Mouse (Mus musculus) embryo, embryonic 10.5 days (tissue): ENCODE measurements around the gene Wdr49.

Experiments used
- DNase-seq: peaks from one replicate; pipeline ENCODE4 v3.0.0-alpha.2; 2015; ENCODE audit warnings: low spot score

Wdr49 gene

DNA sequence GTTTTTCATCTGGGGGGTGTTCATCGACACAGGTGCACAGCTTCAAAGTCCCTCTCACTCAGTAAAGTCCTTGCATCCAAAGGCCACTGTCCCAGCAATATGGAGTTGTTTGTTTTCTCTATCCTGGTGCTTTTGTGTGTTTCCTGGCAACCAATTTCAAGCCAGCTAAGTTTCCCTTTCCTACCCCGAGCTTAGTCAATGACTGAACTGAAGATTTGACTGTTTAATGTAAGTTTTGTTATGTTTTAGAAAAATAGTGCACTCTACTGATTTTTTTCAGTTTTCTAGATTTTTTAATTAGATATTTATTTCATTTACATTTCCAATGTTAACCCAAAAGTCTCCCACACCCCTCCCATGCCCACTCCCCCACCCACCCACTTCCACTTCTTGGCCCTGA is at the start of gene Wdr49:
Gene Wdr49 (minus strand): TSS at position 101 of the 400 bp plus-strand sequence.
- DNase-seq = no peak

DNA sequence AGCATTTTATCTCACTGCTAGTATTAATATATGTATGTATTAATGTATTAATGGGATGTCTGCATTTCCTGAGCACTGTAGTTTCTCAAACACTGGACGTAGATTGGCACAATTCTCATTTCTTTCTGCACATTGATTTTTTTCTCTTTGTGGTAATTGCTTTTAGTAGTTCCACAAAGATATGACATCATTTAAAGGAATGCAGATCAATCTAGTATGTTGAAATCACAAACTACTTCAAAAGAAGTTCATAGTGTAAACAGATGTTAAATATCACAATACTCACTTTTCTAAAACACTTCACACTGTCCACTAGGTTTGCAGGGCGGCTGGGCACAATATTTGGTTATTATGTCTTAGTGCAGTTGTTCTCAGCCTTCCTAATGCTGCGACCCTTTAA is 49.1 kb upstream of the Wdr49 start:
- no peak for DNase-seq

DNA sequence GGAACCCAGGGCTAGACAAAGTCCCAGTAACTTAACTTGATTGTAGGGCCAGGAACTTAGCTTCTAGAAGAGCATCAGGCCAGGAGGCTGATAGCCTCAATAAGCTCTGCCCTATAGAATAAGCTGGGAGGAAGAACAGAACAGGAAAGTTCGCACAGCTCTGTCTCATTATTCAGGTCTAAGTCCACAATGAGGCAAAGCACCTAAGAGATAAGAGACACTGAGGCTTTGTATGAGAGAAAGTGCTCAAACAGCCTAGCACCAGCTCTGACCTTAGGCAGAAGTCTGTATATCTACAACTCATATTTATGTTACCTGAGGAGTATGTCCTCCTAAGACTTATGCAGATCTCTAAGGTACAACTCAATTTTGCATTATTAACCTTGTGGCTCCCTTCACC is 40.6 kb upstream of the Wdr49 start:
- DNase-seq = no peak

DNA sequence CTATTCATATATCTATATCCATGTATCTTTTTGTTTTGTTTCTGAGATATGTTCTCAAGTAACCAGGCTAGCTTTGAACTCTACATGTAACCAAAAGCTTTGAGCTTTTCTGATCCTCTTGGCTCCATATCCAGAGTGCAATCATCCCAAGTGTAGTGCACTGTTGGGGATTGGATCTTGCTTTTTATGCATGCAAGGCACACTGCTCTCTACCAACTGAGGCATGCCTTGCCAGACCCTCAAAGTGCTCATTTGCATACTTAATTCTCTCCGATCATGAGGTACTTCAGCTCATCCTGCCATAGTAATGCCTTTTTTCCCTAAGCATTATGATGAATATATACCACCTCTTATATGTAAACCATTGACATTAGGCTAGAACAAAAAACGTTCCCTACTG is 39.4 kb upstream of the Wdr49 start:
- DNase-seq = no peak

DNA sequence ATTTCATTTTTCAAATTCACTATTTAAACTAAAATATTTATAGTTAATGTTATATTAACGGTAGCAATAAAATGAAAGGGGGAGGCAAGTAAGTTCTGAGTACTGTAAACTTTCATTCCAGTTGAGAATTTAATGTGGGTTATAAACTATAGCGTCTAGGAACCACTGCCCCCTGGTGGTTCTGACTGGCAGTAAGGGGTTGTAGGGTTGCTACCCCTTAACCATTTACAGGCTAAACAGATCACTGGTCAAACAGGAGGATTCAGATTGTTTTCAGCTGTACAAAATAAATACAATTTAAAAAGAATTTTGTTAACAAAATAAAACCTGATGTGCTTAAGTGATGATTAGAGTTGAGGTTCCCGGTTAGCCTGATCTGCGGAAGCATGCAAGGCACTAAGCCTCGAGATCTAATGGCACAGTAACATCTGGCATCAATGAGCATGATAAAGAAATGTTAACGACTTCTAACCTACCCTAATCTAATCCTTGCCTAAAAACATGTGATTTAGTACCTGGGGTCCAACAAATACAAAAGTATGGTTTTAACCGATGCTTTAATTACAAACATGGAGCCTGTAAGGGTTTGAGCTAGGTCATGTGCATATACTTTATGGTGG is 35.8 kb upstream of the Wdr49 start:
- DNase-seq = peak; percentile 66

DNA sequence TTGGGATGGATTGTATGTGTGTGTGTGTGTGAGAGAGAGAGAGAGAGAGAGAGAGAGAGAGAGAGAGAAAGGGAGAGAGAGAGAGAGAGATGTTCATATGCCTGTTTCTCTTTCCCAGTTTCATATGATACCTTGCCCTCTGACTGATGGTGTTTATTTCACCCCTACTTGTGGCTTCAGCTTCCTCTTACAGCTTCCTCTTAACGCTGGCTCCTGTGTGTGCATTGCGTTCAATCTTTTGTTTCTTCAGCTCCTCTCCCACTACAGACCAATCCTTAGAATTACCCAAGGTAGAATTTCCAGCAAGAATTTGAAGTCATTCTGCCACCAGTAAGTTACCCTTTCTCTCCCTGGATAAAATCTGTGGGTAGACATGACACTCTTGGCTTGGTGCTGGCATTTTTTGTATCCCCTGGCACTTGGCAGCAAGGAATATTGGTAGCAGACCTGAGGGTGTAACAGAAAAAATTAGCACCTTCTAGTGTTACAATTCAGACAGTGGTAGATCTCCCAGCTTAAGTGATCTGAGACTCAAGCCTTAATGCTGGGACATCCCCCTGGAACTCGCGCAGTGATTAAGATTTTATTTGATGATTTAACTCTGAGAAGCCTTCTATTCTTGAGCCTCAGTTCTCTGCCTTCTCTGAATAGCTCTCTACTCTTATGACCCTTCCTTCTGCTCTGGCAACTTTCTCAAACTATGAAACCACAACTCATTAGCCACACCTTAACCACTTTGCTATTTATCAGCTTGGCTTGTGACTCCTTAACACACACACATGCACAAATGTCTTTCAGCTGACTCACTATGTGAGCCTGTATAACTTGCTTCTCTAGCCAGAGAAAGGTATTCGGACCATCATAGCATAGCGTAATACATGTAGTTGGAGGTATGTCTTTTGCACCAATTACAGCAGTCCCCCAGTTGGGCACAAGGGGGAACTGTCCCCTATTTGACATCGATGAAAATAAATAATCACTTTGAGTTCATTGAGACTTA is 17.3 kb upstream of the Wdr49 start:
- no peak for DNase-seq

DNA sequence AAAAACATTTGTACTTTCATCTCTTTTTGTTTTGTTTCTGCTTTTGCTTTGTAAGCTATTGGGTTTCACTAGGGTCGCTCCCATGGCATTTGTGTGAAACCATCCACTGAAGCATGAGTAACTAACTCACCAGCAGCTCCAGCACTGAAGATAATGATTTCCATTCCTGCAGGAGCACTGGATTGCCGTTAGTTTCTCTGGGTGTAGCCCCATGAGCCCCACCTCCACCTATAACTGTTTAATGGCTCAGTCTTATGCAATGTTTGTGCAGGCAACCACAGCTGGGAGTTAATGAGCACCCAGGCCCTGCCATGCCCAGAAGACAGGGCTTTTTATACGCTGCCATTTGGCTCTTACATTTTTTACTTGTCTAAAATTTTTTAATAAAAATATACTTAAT is 11.0 kb upstream of the Wdr49 start:
- DNase-seq = no peak

DNA sequence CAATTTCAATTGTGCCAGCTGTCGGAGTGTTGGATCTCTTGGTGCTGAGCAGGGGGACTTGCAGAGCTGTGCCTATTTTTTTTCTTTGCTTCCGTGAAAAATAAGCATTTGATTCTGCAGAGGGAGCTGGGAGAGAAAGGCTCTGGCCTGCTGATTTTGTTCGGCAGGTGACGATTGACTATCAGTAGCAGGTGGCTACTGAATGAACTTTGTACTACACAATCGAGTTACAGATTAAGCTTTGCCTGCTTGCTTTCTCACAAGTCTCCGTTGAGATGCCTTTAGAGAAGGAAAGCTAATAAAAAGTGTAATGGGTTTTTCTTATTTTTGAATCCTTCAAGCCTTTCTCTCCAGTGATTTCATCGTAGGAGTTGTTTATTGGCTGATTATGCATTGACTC is 6.8 kb downstream of the Wdr49 start:
- no peak for DNase-seq

DNA sequence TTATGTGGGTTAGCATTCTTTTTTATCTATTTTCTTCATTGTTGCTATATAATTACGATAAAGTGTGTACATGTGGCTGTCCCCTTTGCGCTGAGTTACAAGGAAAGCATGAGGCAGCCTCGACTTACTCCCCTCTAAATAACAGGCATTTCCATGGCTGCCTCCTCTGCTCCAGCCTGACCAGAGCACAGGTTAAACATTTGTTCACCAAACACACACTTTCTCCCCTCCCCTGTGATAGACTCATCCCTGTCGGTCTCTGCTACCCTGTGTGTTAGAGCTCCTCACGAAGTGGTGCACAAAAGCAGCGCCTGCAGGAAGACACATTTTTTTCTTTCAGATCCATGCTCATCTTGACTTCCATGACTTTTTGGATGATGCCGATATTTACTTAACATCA is 7.3 kb downstream of the Wdr49 start:
- DNase-seq = no peak

DNA sequence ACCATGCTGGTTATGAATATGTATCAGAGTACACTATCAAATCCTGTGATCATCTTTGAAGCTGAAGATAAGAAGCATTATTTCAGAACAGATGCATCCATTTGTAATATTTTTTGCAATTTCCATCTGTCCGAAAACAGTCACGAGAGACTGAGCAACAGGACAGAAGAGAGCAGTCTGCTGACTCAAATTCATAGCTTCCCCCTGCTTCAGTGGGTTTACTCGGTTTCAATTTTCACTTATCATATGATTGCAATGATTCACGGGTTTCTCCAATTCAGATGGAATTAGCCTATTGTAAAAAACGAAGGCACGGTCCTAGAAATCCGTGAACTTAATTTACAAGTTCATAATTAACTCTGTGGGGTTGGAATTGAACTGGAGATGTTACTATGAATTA is 13.8 kb downstream of the Wdr49 start:
- DNase-seq = no peak

DNA sequence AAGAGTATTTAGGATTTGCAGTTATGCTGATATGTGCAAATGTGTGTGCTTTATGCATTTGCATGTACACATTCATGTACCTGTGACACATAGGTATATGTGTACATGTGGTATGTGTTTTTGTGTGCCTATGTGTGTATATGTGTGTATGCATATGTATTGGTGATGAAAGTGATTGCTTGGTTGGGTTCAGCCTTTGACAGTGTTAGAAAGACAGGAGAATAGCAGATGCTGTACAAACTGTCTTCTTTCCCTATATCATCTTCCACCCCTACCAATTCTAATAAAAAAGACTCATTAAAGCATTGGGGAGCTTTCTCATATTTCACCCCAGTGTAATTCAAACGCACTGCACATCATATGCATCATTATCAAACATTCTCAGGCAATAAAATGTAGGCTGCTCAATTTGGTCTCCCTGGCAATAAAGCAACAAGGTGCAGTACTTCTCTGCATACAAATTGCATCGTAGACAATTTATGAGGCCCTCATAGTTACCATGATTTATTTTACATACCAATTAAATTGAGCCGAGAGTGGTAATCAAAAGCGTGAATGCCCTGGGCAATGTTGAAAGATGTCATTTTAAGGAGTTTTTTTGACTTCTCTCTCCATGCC is 51.3 kb downstream of the Wdr49 start:
- DNase-seq = no peak

DNA sequence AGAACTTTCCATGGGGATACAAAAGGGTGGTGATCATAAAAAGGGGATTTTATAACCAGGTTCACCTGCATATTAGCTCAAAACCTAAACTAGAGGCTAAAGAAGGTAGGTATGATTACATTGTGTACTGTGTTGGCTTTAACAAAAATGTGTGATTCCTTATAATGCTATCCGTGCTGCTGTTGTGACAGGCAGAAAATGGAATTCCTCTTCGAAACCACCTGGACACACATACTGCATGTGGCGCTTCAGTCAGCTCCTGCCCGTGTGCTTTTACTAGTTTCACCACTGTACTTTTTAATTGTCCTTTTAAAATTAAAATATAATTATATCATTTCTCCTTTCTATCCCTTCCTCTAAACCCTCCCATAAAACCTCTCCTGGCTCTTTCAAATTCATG is 86.0 kb downstream of the Wdr49 start:
- no peak for DNase-seq

DNA sequence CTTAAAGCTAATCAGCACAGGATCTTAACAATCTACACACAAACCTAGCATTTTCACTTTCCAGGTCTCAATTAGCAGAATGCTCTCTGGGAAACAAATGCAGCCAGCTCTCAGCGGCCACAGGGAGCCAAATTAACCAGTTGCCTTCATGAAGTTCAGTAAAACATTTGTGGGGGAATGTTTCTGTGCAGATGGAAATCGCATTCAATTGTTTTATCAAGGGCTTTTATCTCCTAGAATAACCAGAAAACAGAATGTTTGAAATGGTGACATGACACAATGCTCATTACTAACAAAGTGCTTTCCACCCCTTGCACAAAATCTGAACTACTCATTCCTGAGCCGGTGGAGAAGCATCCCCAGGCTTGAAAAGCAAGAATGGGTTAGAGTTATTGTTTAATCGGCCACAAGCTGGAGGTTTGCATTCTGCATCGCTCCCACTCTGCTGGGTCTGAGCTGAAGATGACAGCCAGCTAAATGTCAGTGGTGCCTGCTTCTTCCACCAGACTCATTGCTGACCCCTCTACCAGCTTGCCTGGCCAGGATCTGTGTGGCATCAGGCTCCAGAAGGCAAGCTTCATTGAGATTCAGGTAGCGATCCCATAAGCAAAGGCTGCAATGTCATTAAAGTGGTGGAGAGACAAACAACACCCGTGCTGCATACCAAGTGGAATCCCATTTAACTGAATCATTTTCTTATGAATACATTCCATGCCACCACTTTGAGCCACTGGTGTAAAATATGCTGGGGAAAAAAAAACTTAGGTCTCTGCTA is 86.6 kb downstream of the Wdr49 start:
- no peak for DNase-seq

DNA sequence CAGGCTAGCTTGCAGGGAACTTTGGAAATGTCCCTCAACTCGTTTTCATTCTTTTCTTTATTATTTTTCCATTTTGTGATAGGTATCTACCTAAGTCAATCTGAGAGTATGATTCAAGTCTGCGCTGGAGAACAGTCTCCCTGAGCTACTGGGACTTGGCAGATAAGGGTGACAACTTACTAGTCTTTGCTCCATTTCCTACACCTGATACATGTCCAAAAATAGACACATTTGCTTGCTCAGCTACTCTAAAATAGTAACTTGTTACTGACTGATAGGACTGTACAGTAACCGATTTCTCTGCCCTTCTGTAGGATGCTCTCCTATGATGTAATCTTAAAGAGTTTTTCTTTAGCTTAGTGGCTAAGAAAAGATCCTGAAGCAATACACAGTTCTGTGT is 87.5 kb downstream of the Wdr49 start:
- no peak for DNase-seq

DNA sequence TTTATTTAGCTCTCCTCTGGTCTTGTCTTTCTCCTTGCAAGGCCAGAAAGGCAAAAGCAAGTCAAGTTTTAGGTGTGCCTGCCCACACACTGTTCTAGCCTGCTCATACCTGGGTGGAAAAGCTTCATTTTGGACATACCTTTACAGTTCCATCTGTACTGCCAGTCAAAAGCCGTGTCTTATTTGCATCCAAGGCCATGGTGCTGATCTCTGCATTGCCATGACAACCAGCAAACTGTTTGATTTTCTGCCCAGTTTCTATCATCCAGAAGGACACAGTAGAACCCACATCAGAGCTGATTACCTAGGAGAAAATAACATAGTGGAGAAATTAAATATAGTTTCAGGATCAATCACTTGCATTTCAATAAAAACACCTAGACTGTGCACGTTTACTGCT is 100.2 kb downstream of the Wdr49 start:
- DNase-seq = no peak

DNA sequence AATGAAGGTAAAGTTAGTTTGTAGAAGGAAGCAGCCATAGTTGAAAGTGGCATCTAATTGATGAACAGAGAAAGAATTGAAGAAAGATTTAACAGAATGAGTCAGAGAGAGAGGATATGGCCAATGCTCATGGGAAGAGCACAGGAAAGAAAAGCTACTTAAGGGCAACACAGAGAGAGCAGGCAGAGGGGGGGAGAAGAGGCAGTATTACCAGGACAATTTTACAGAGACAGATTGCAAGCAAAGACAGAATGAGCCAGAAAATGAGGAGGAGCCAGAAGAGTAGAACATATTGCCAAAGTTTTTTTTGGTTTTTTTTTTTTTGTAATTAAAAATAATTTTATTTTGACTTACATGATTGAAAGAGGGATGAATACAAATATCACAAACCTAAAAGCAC is 128.0 kb downstream of the Wdr49 start:
- no peak for DNase-seq

DNA sequence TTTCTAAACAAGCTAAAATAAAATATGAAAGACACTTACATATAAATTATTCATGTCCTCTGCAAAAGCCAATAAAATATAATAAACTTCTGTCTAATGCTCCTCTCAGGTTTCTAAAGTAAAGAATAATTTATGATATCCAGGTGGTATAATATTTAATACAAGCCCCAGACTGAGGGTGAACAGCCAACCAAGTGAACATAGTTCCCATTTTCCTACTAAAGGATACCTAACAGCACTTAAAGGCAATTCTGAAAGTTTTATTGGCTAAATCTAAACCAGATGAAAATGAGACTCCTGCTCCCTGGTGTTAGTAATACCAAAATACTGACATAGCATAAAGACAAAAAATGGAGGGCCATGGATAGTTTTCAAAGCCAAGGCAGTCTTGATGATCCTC is 144.8 kb downstream of the Wdr49 start:
- no peak for DNase-seq

DNA sequence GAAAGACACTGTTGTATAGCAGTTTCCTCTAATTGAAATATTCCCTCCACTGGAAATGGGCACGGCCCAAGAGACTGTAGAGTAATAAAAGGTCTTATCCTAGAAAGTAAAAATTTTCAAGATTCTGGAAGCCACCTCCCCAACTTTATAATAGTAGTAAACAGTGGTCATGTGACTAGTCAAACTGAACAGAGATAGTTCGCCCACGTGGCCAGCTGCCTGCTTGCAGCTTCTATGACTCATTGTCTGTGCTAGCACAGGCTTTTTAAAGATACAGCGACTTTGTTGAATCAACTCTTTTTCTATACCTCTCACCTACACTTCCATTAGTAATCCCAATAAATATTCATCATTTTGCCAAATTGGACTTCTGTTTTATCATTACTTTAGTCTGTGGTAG is 161.0 kb downstream of the Wdr49 start:
- DNase-seq = no peak

DNA sequence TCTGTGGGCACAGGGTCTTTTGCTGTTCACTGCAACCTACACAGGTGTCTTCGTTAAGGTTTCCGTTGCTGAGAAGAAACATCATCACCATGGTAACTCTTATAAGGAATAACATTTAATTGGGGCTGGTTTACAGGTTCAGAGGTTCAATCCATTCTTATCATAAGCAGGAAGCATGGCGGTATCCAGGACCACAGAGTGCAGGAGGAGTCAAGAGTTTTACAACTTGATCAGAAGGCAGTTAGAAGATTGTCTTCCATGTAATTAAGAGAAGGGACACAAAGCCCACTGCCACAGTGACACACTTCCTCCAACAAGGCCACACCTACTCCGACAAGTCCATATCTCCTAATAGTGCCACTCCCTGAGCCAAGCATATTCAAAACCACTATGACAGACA is 173.1 kb downstream of the Wdr49 start:
- DNase-seq = no peak

DNA sequence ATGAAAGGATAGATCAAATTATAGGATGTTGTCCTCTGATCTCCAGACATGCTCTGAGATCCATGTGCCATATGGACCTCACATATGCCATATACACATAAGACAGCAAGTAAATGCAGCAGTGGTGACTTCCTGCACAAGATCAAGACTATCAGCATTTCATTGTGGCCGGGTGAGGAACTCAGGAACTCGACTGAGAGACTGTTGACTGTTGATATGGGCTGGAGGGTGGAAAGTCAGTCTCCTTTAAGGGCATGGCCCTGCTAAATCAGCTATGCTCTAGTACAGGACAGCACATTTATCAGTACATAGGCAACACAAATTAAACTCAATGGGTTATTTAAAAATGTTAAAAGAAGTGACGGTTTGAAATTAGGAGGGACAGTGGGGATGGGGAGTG is 173.7 kb downstream of the Wdr49 start:
- DNase-seq = no peak

DNA sequence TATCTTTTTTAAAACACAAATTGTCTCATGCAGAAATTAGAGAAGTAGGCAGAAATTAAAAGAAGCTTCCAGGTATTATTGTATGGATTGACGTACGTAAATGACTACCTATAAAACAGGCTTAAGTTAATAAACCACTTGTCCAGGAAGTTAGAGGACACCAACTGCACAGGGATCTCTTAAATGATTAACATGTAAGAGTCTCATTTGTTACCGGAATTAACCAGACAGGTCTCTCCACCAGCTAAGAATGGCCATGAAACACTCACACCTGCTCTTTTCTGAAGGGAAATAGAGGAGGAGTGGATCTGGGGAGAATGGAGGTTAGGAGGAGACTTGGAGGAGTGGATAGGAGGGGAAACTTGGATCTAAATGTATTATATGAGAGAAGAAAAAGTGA is 176.4 kb downstream of the Wdr49 start:
- no peak for DNase-seq

DNA sequence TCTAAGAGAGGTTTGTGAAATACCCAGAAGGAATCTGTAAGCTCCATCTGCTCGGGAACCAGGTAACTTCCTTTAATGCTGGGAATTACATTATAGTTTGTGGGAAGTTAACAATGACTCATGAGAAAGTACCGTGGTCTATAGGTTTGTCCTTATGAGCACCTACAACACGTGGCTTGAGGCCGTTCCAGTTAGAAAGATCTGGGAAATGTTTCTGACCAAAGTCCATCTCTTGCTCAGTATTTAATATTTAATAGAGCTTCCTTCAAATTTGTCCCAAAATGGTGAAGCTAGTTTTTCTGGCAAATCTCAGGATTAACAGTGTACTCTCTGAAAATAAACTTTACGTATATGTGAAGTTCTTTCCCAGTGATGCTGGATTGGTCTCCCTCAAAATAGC is 177.3 kb downstream of the Wdr49 start:
- DNase-seq = no peak
